Mouse (Mus musculus) G1E (cell line): ENCODE measurements around the gene Epop.

ENCODE experiments used
- CTCF ChIP-seq: IDR thresholded peaks from 2 replicates; pipeline ENCODE4 v1.5.1; 2012; ENCODE audit warnings: low read depth, low read length, inconsistent platforms, mixed read lengths
- GATA1 ChIP-seq: IDR thresholded peaks from 2 replicates; pipeline ENCODE4 v1.6.1; 2012; ENCODE audit warnings: borderline replicate concordance, low read length, inconsistent platforms, mixed read lengths
- GATA2 ChIP-seq: IDR thresholded peaks from 2 replicates; pipeline ENCODE4 v1.6.1; 2012; ENCODE audit warnings: low read depth, low read length, inconsistent platforms, borderline replicate concordance
- POLR2AphosphoS5 ChIP-seq: IDR thresholded peaks from 2 replicates; pipeline ENCODE4 v1.6.1; 2012; ENCODE audit warnings: low read depth, low read length, inconsistent platforms; ENCODE audit not compliant: insufficient replicate concordance
- TAL1 ChIP-seq: conservative IDR thresholded peaks from 2 replicates; pipeline ENCODE4 v1.6.1; 2012; ENCODE audit warnings: low read depth, low read length, inconsistent platforms, mixed read lengths

GRCm38 (mm10) chr11:97659267-97659989 lies 29.9 kb upstream of the Epop start:
- TF ChIP-seq CTCF (no peak), TAL1 (no peak), POLR2AphosphoS5 (no peak), GATA2 (no peak), GATA1 (no peak)
